Mouse (Mus musculus) kidney, adult 2 months (tissue): Measurements from ENCODE around the gene Ddhd1. TPM values are rescaled to one million over a fixed set of nuclear protein-coding genes. Genes with fewer than 3 reads are reported as not detected.
"Not testable (repeated sequence)": the region's sequence is repeated elsewhere in the genome, so short reads cannot be mapped to it uniquely, and the experiment has no call there.

Source experiments
- DNase-seq: peaks from one replicate; pipeline ENCODE4 v3.0.0; 2021
- H3K27ac ChIP-seq: fragments of 200-500 bp; 2 replicates; pipeline ENCODE4 v1.5.1; 2012; ENCODE audit warnings: low read depth, low read length, control low read depth, inconsistent platforms; ENCODE audit not compliant: insufficient read depth
- H3K27me3 ChIP-seq: fragments of 200-500 bp; replicated peaks from 2 replicates; pipeline ENCODE4 v1.6.1; 2012; ENCODE audit warnings: mild to moderate bottlenecking, moderate library complexity, low read length, inconsistent platforms; ENCODE audit not compliant: control insufficient read depth, insufficient read depth
- H3K36me3 ChIP-seq: fragments of 200-500 bp; 2 replicates; pipeline ENCODE4 v1.6.1; 2012; ENCODE audit warnings: mild to moderate bottlenecking, moderate library complexity, low read length, inconsistent platforms; ENCODE audit not compliant: control insufficient read depth, insufficient read depth
- H3K4me1 ChIP-seq: fragments of 200-500 bp; 2 replicates; pipeline ENCODE4 v1.6.1; 2011; ENCODE audit warnings: low read length; ENCODE audit not compliant: control insufficient read depth, insufficient read depth
- H3K4me3 ChIP-seq: fragments of 200-500 bp; 2 replicates; pipeline ENCODE4 v1.5.1; 2011; ENCODE audit warnings: mild to moderate bottlenecking, low read depth, low read length, control low read depth; ENCODE audit not compliant: insufficient read depth
- CTCF ChIP-seq: fragments of 200-500 bp; conservative IDR thresholded peaks from 2 replicates; pipeline ENCODE4 v1.5.1; 2011; ENCODE audit warnings: low read depth, mild to moderate bottlenecking, control low read depth, low read length, moderate library complexity, mixed read lengths; ENCODE audit not compliant: insufficient read depth, insufficient read length
- POLR2A ChIP-seq: fragments of 200-500 bp; IDR thresholded peaks from one replicate; pipeline ENCODE4 v1.6.1; 2011; ENCODE audit warnings: low read depth, low read length, control low read depth
- WGBS: fragments of 180-500 bp; shearing (Covaris S2); methylation state at CpG from one replicate; pipeline ENCODE4 v1.1.7; 2018; 5-methylcytosine and 5-hydroxymethylcytosine counted together
- polyA plus RNA-seq: library from polyadenylated mRNA; depleted of rRNA; stranded (reverse); fragments of >200 nt; gene quantifications from 2 replicates; pipeline ENCODE4 v1.2.3, GENCODE M21; 2012

The Ddhd1 gene
- polyA plus RNA-seq, 1 experiment: 10.7 TPM

DNA sequence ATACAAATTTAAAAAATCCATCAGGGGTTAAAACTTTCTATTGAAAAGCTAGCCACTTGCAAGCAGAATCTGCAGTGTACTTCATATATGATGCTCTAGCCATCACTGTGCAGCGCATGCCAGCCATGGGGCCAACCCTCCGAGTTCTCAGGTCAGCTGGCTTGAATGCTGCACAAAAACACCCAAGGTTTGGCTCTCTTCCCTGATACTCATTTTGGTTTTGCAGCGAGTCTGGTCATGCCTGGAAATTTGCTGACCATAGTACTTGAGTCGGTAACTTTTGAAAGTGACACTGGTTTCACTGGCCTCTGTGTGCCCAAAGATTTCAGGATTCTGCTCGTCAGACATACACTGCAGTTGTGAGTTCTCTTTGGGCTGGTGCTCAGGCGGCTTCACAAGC is 70.4 kb downstream of the Ddhd1 start:
- H3K4me1 ChIP-seq: peaks cover 6% of the 10 kb centered on the region; the same call in 1 of the 2 replicates
- WGBS: 70% methylated on average over 6 of the region's 6 CpGs

DNA sequence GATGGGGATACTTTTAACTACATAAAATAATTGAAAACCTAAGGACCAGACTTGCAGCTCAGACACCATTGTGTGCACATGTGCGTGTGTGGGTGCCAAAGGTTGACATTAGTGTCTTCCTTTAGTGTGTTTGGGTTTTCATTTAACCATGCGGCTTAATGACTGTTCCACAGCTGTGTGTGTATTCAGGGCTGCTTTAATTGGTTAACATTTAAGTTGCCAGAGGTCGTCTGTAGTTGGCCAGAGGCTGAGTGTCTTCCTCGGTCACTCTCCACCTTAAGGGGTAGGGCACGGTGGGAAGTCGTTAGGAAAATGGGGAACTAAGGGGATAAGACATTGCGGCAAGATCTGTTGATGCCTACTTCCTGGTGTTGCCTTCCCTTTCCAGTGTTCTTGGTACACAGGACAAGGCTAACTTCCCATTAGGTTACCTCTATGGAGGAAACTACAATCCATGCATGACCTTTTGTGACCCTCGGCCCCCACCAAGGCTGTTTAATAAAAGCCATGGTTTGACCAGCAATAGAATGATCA is 74.4 kb downstream of the Ddhd1 start:
- peak overlapping the region; percentile 16; the same call in 1 of the 2 replicates for H3K27ac ChIP-seq
- H3K27me3 ChIP-seq: no peaks in the 10 kb centered on the region
- peak; percentile 69 for DNase-seq
- no peak overlapping the region for H3K4me3 ChIP-seq
- H3K4me1 ChIP-seq: peaks cover 6% of the 10 kb centered on the region; the same call in 1 of the 2 replicates
- TF ChIP-seq POLR2A: no peak
- 46% methylated on average over 8 of the region's 8 CpGs for WGBS
- no peaks in the 10 kb centered on the region for H3K36me3 ChIP-seq

More for the DNA sequence above, 70.4 kb downstream of the Ddhd1 start:
- H3K27me3 ChIP-seq: no peaks in the 10 kb centered on the region
- H3K36me3 ChIP-seq: no peaks in the 10 kb centered on the region
- H3K27ac ChIP-seq: no peak overlapping the region
- H3K4me3 ChIP-seq: no peak overlapping the region
- TF ChIP-seq CTCF (no peak), POLR2A (no peak)
- no peak for DNase-seq

DNA sequence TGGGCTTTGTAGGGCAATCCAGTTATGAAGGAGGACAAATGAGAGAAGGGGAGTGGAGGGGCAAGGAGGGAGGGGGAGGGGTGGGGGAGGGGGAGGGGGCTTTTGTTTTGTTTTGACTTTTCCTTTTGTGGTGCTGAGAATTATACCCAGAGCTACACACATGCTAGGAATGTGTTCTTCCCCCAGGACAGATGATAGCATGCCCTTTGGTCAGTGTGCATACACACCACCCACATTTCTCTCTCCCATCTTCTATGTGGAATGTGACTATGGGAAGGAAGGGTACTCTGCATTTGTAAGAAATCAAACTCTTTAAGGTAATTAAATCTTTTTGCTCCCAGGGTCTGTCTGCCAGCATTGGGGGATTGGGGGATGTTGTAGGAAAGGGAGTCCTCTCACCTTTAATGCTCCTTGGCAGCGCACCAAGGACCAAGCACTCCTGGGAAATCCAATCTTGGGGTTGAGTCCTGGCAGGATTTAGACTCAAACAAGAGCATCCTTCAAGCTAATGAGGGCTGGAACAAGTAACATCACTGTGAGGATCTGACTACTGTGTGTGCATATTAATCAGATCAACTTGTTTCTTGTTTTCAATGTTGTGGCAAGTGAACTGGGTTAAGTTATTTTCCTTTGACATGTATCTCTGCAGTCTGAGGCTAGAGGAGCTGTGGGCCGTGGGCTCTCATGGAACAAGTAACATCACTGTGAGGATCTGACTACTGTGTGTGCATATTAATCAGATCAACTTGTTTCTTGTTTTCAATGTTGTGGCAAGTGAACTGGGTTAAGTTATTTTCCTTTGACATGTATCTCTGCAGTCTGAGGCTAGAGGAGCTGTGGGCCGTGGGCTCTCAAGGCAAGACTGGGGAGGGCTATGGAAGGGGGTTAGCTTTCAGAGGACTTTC is 76.8 kb downstream of the Ddhd1 start:
- not testable (repeated sequence) for H3K27ac ChIP-seq, H3K27me3 ChIP-seq, H3K4me3 ChIP-seq, DNase-seq, H3K36me3 ChIP-seq, H3K4me1 ChIP-seq
- WGBS: 90% methylated on average over 3 of the region's 3 CpGs

DNA sequence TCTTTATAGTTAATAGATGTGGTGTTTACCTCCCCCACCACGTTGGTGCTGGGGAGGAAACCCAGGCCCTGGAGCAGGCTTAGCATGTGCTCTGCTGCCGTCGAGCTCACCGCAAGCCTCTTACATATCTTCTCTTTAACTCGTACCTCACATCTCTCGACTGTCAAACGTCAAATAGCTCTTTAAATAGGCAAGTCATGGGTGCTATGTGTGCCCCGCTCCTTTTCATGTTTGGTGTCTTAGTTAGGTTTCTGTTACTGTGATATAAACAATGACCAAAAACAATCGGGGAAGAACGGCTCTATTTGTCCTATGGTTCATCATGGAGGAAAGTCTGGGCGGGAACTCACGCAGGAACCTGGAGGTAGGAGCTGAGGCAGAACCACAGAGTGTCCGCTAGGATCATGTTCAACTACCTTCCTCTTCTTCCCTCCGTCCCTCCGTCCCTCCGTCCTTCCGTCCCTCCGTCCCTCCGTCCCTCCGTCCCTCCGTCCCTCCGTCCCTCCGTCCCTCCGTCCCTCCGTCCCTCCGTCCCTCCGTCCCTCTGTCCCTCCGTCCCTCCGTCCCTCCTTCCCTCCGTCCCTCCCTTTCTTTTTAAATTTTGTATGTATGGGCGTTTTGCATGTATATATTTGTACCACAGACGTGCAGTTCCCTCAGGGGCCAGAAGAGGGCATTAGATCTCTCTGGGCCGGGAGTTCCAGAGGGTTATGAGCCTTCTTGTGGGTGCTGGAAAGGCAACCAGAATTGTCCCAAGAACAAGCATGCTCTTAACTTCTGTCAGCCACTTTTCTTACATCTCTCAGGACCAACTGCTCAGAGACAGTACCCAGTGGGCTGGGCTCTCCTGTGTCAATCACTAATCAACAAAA is 91.6 kb downstream of the Ddhd1 start:
- Histone ChIP-seq H3K4me1 (peaks cover 5% of the 10 kb centered on the region; the same call in 1 of the 2 replicates), H3K4me3 (peak overlapping the region; percentile 47), H3K36me3 (no peaks in the 10 kb centered on the region), H3K27ac (no peak overlapping the region), H3K27me3 (no peaks in the 10 kb centered on the region)
- TF ChIP-seq POLR2A (no peak), CTCF (peak; percentile 73)
- 25% methylated on average over 33 of the region's 33 CpGs for WGBS
- peak; percentile 74 for DNase-seq

DNA sequence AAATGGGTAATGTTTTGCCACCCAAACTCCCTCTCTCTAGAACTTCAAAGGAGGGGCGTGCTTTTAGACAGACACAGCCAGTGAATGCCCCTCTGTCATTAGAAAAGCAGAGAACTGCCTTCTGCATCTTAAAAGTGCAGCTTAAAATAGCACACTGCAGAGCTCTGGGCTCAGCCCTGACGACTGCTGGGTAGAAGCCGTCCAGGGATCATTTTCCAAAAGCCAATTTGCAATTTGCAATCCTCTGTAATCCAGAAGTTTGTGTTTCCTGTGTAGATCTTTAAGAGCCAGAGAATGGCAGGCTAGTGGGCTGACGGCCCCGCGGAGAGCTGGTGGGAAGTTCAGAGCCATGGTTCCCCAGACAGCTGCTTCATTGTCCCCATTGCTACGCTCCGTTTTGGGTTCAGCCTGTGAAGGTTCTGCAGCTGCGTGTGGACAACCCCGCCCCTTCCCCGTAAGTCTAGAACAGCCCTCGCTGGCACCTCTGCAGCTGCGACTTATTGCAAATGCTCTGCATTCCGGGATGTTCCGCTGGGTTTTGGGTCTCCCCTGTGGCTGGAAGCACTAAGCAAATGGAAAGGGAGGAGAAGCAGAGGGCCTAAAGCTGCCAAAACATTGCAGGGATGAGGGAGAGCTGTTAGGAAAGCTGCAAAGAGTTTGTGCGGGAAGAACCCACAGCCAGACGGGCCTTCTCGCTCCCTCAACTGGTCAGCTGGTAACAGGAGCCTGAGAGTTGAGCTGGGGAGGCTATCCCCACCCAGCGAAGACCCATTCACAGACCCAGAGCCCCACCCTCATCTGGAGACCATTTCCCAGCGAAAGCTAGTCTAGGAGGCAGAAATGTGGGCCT is 92.5 kb downstream of the Ddhd1 start:
- Histone ChIP-seq H3K4me1 (peaks cover 5% of the 10 kb centered on the region; the same call in 1 of the 2 replicates), H3K27ac (no peak overlapping the region), H3K27me3 (no peaks in the 10 kb centered on the region), H3K4me3 (no peak overlapping the region), H3K36me3 (no peaks in the 10 kb centered on the region)
- DNase-seq: peak; percentile 33
- no peak for TF ChIP-seq POLR2A
- TF ChIP-seq CTCF: no peak
- 22% methylated on average over 20 of the region's 20 CpGs for WGBS

DNA sequence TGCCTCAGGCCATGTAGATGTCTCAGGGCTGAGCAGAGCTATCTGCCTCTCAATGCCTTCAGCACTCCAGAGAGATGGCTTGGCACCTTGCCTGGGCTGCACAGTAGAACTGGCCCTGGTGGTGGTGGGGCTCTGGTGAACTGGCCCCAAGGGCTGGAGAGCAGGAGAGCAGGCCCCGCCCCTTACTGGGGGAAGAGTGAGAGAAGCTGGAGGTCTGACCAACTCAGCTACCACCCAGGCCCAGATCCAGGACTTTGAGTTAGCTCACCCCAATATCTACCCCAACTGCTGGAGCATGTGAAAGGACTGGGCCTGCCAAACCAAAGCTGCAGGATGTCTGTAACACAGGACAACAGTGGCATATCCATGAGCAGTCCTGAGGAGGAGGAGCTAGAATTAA is 94.4 kb downstream of the Ddhd1 start:
- WGBS: 91% methylated on average over 1 of the region's 1 CpGs
- H3K27me3 ChIP-seq: no peaks in the 10 kb centered on the region
- peaks cover 5% of the 10 kb centered on the region; the same call in 1 of the 2 replicates for H3K4me1 ChIP-seq
- H3K4me3 ChIP-seq: no peak overlapping the region
- DNase-seq: no peak
- H3K36me3 ChIP-seq: no peaks in the 10 kb centered on the region
- TF ChIP-seq POLR2A: no peak
- H3K27ac ChIP-seq: no peak overlapping the region
